Mouse (Mus musculus) CD4-positive, CD25-positive, alpha-beta regulatory T cell, adult 4 months (primary cell): Measurements from ENCODE around the gene Ubald1. TPM values are rescaled to one million over a fixed set of nuclear protein-coding genes. Genes with fewer than 3 reads are reported as not detected.

Source experiments
- ATAC-seq: one replicate; pipeline ENCODE4 v1.8.0; 2017
- polyA plus RNA-seq, 2 experiments: library from polyadenylated mRNA; unstranded; fragments of 100-300 nt; shearing (Covaris generic); gene quantifications; one replicate each; pipeline ENCODE4 v1.2.1; 2017

Ubald1 gene
- polyA plus RNA-seq, 2 experiments from 2014 or later = 19.3 to 21.6 TPM

- no peak for ATAC-seq
These were observed 13.9 kb downstream of the Ubald1 start for GRCm38 (mm10) chr16:4866101-4866695.

GRCm38 (mm10) chr16:4863742-4864141, 16.4 kb downstream of the Ubald1 start:
- ATAC-seq = no peak

GRCm38 (mm10) chr16:4862863-4863483, 17.1 kb downstream of the Ubald1 start:
- peak; percentile 88 for ATAC-seq

- ATAC-seq = no peak
These were observed 18.7 kb downstream of the Ubald1 start for GRCm38 (mm10) chr16:4861392-4861791.

GRCm38 (mm10) chr16:4855046-4855650, 25.0 kb downstream of the Ubald1 start:
- no peak for ATAC-seq

- ATAC-seq = no peak
These were observed 29.0 kb downstream of the Ubald1 start for GRCm38 (mm10) chr16:4850938-4851628.

- ATAC-seq = no peak
These were observed 29.8 kb downstream of the Ubald1 start for GRCm38 (mm10) chr16:4850361-4850760.

- no peak for ATAC-seq
These were observed 32.0 kb downstream of the Ubald1 start for GRCm38 (mm10) chr16:4848090-4848489.

GRCm38 (mm10) chr16:4847041-4847440, 33.1 kb downstream of the Ubald1 start:
- no peak for ATAC-seq

GRCm38 (mm10) chr16:4840231-4840630, 39.9 kb downstream of the Ubald1 start:
- ATAC-seq = no peak

- ATAC-seq = no peak
These were observed 40.6 kb downstream of the Ubald1 start for GRCm38 (mm10) chr16:4839552-4839951.

GRCm38 (mm10) chr16:4837631-4838030, 42.5 kb downstream of the Ubald1 start:
- ATAC-seq = no peak

GRCm38 (mm10) chr16:4835191-4835590, 44.9 kb downstream of the Ubald1 start, which contains the start of gene 4930562C15Rik:
Gene 4930562C15Rik, plus strand, starts transcription at chr16:4835416.
- no peak for ATAC-seq

- no peak for ATAC-seq
These were observed 46.3 kb downstream of the Ubald1 start for GRCm38 (mm10) chr16:4833858-4834257.

GRCm38 (mm10) chr16:4831650-4832419, 48.3 kb downstream of the Ubald1 start:
- no peak for ATAC-seq

GRCm38 (mm10) chr16:4829271-4829900, 50.7 kb downstream of the Ubald1 start:
- no peak for ATAC-seq

- ATAC-seq = no peak
These were observed 52.5 kb downstream of the Ubald1 start for GRCm38 (mm10) chr16:4827639-4828038.

Other genes with a start within 250 kb of the Ubald1 start
- gene Vasn, start 240.4 kb downstream of the Ubald1 start, polyA plus RNA-seq = 1 to 10 TPM; 2.2 to 2.9 TPM
- gene Dnaja3, start 240.3 kb downstream of the Ubald1 start, polyA plus RNA-seq = 10 to 100 TPM; 24.4 to 29.0 TPM
- gene Coro7, start 200.5 kb downstream of the Ubald1 start, polyA plus RNA-seq = 100 to 1,000 TPM; 102 to 174 TPM
- 10 to 100 TPM in 1 of 2 experiments, 1 to 10 TPM in 1; 7.4 to 10.3 TPM for gene Nmral1, start 161.0 kb downstream of the Ubald1 start, polyA plus RNA-seq
- 100 to 1,000 TPM; 114 to 119 TPM for gene Hmox2, start 154.0 kb downstream of the Ubald1 start, polyA plus RNA-seq
- gene Cdip1, start 90.0 kb downstream of the Ubald1 start, polyA plus RNA-seq = 10 to 100 TPM; 32.8 to 56.2 TPM
- 1 to 10 TPM in 1 of 2 experiments, under 1 TPM in 1; 0.68 to 1.3 TPM for gene 4930562C15Rik, start 44.9 kb downstream of the Ubald1 start, polyA plus RNA-seq
- 10 to 100 TPM; 35.2 to 58.5 TPM for gene Mgrn1, start 5.9 kb upstream of the Ubald1 start, polyA plus RNA-seq
- 100 to 1,000 TPM in 1 of 2 experiments, 10 to 100 TPM in 1; 92.1 to 106 TPM for gene Nudt16l1, start 58.4 kb upstream of the Ubald1 start, polyA plus RNA-seq
- 10 to 100 TPM; 41.4 to 64.3 TPM for gene Anks3, start 83.9 kb upstream of the Ubald1 start, polyA plus RNA-seq
- not detected for gene Sept12, start 117.5 kb upstream of the Ubald1 start, polyA plus RNA-seq
- gene Smim22, start 127.0 kb upstream of the Ubald1 start, polyA plus RNA-seq = not detected
- 10 to 100 TPM; 19.8 to 35.0 TPM for gene Rogdi, start 133.2 kb upstream of the Ubald1 start, polyA plus RNA-seq
- 100 to 1,000 TPM in 1 of 2 experiments, 10 to 100 TPM in 1; 79.0 to 130 TPM for gene Glyr1, start 169.5 kb upstream of the Ubald1 start, polyA plus RNA-seq
- gene Ubn1, start 169.7 kb upstream of the Ubald1 start, polyA plus RNA-seq = 10 to 100 TPM; 36.8 to 48.4 TPM